Mouse (Mus musculus) intestine, embryonic 14.5 days (tissue): ENCODE data around the gene Synj2. TPM values are rescaled to one million over a fixed set of nuclear protein-coding genes. Genes with fewer than 3 reads are reported as not detected.

ENCODE experiments used
- ATAC-seq: fragments of 200-750 bp; cut with Nextera tagmentation; replicated peaks from 2 replicates; pipeline ENCODE4 v1.8.0; 2017; ENCODE audit warnings: low read depth, moderate number of reproducible peaks, moderate TSS enrichment, moderate library complexity; ENCODE audit not compliant: low FRiP score, low TSS enrichment
- DNase-seq: peaks from one replicate; pipeline ENCODE4 v3.0.0-alpha.2; 2018; ENCODE audit warnings: low spot score
- H3K27ac ChIP-seq: fragments of 300-500 bp; sonication (generic); 2 replicates; pipeline ENCODE4 v1.5.1; 2014; ENCODE audit warnings: low read depth, mild to moderate bottlenecking, control low read depth
- H3K27me3 ChIP-seq: fragments of 300-500 bp; sonication (generic); replicated peaks from 2 replicates; pipeline ENCODE4 v1.6.1; 2014; ENCODE audit warnings: low read length, control low read depth; ENCODE audit not compliant: control insufficient read depth, insufficient read depth
- H3K36me3 ChIP-seq: fragments of 300-500 bp; sonication (generic); 2 replicates; pipeline ENCODE4 v1.6.1; 2014; ENCODE audit warnings: low read length, control low read depth; ENCODE audit not compliant: control insufficient read depth, insufficient read depth
- H3K4me1 ChIP-seq: fragments of 300-500 bp; sonication (generic); replicated peaks from 2 replicates; pipeline ENCODE4 v1.6.1; 2014; ENCODE audit warnings: low read length, control low read depth, mixed read lengths; ENCODE audit not compliant: control insufficient read depth, insufficient read depth
- H3K4me2 ChIP-seq: fragments of 300-500 bp; sonication (generic); 2 replicates; pipeline ENCODE4 v1.6.1; 2014; ENCODE audit warnings: low read length
- H3K4me3 ChIP-seq: fragments of 300-500 bp; sonication (generic); 2 replicates; pipeline ENCODE4 v1.5.1; 2014; ENCODE audit warnings: low read depth, low read length, control low read depth, mixed read lengths
- H3K9ac ChIP-seq: fragments of 300-500 bp; sonication (generic); 2 replicates; pipeline ENCODE4 v1.6.1; 2014; ENCODE audit warnings: mild to moderate bottlenecking, low read length
- H3K9me3 ChIP-seq: fragments of 300-500 bp; sonication (generic); 2 replicates; pipeline ENCODE4 v1.6.1; 2016; ENCODE audit warnings: low read length, control low read depth; ENCODE audit not compliant: control insufficient read depth
- WGBS: fragments of 180-500 bp; shearing (Covaris S2); extraction: QIAGEN DNeasy Blood & Tissue Kit; methylation state at CpG from one replicate; pipeline ENCODE4 v1.1.7; 2014; 5-methylcytosine and 5-hydroxymethylcytosine counted together
- polyA plus RNA-seq: library from polyadenylated mRNA; unstranded; fragments of >200 nt; fragmentation: Nextera tagmentation; extraction: Ambion mirVana; gene quantifications from 2 replicates; pipeline ENCODE4 v1.2.1, GENCODE M21; 2014

The Synj2 gene
- polyA plus RNA-seq, 1 experiment from 2014 or later = 9.0 TPM

- no peak overlapping the region for H3K9ac ChIP-seq
- H3K36me3 ChIP-seq = peaks cover 53% of the 10 kb centered on the region
- 90% methylated on average over 11 of the region's 11 CpGs for WGBS
- DNase-seq (no peak), ATAC-seq (no peak)
- no peak overlapping the region for H3K4me3 ChIP-seq
- no peak overlapping the region for H3K4me2 ChIP-seq
- H3K27me3 ChIP-seq = no peaks in the 10 kb centered on the region
- no peak overlapping the region for H3K27ac ChIP-seq
- no peaks in the 10 kb centered on the region for H3K4me1 ChIP-seq
- H3K9me3 ChIP-seq = no peaks in the 10 kb centered on the region
Observed at GRCm38 (mm10) chr17:6036872-6037271, 95.8 kb downstream of the Synj2 start.

GRCm38 (mm10) chr17:6037507-6037906 lies 96.4 kb downstream of the Synj2 start:
- Histone ChIP-seq H3K9me3 (no peaks in the 10 kb centered on the region), H3K4me1 (no peaks in the 10 kb centered on the region), H3K27ac (no peak overlapping the region), H3K4me2 (no peak overlapping the region), H3K36me3 (peaks cover 59% of the 10 kb centered on the region), H3K27me3 (no peaks in the 10 kb centered on the region), H3K9ac (no peak overlapping the region), H3K4me3 (no peak overlapping the region)
- no peak for DNase-seq
- no peak for ATAC-seq
- WGBS = 86% methylated on average over 10 of the region's 10 CpGs

GRCm38 (mm10) chr17:6052801-6053200 lies 111.7 kb downstream of the Synj2 start:
- no peak overlapping the region for H3K9ac ChIP-seq
- ATAC-seq = no peak
- 82% methylated on average over 4 of the region's 4 CpGs for WGBS

GRCm38 (mm10) chr17:6054934-6055355 lies 113.9 kb downstream of the Synj2 start:
- H3K9me3 ChIP-seq = no peaks in the 10 kb centered on the region
- ATAC-seq = no peak
- peaks cover 18% of the 10 kb centered on the region; the same call in 1 of the 2 replicates for H3K36me3 ChIP-seq
- no peak overlapping the region for H3K4me3 ChIP-seq
- WGBS = 23% methylated on average over 5 of the region's 5 CpGs
- no peak overlapping the region for H3K27ac ChIP-seq
- H3K4me1 ChIP-seq = no peaks in the 10 kb centered on the region
- H3K27me3 ChIP-seq = no peaks in the 10 kb centered on the region
- peak; percentile 85 for DNase-seq
- H3K9ac ChIP-seq = no peak overlapping the region
- no peak overlapping the region for H3K4me2 ChIP-seq

More at GRCm38 (mm10) chr17:6052801-6053200, 111.7 kb downstream of the Synj2 start:
- no peaks in the 10 kb centered on the region for H3K4me1 ChIP-seq
- no peak overlapping the region for H3K4me3 ChIP-seq
- no peak overlapping the region for H3K27ac ChIP-seq
- no peaks in the 10 kb centered on the region for H3K27me3 ChIP-seq
- no peak for DNase-seq
- H3K36me3 ChIP-seq = peaks cover 19% of the 10 kb centered on the region; the same call in 1 of the 2 replicates
- H3K4me2 ChIP-seq = no peak overlapping the region
- H3K9me3 ChIP-seq = no peaks in the 10 kb centered on the region

- H3K27ac ChIP-seq = no peak overlapping the region
- no peaks in the 10 kb centered on the region for H3K27me3 ChIP-seq
- H3K9me3 ChIP-seq = no peaks in the 10 kb centered on the region
- H3K9ac ChIP-seq = no peak overlapping the region
- H3K4me1 ChIP-seq = no peaks in the 10 kb centered on the region
- no peak overlapping the region for H3K4me2 ChIP-seq
- H3K4me3 ChIP-seq = no peak overlapping the region
- DNase-seq (no peak), ATAC-seq (no peak)
- H3K36me3 ChIP-seq = peaks cover 14% of the 10 kb centered on the region
- WGBS = 79% methylated on average over 8 of the region's 8 CpGs
Observed at GRCm38 (mm10) chr17:6062793-6063192, 121.7 kb downstream of the Synj2 start.

- DNase-seq = no peak
- Histone ChIP-seq H3K27me3 (no peaks in the 10 kb centered on the region), H3K9me3 (no peaks in the 10 kb centered on the region), H3K4me1 (no peaks in the 10 kb centered on the region), H3K4me3 (no peak overlapping the region), H3K4me2 (no peak overlapping the region), H3K9ac (no peak overlapping the region), H3K27ac (no peak overlapping the region), H3K36me3 (peaks cover 14% of the 10 kb centered on the region)
- ATAC-seq = no peak
- WGBS = 94% methylated on average over 5 of the region's 5 CpGs
Observed at GRCm38 (mm10) chr17:6063532-6063931, 122.5 kb downstream of the Synj2 start.

GRCm38 (mm10) chr17:6066021-6066420 lies 124.9 kb downstream of the Synj2 start:
- WGBS = 88% methylated on average over 2 of the region's 2 CpGs
- Histone ChIP-seq H3K4me1 (no peaks in the 10 kb centered on the region), H3K9me3 (no peaks in the 10 kb centered on the region), H3K27me3 (no peaks in the 10 kb centered on the region), H3K36me3 (peaks cover 19% of the 10 kb centered on the region), H3K9ac (no peak overlapping the region), H3K4me2 (no peak overlapping the region), H3K27ac (no peak overlapping the region), H3K4me3 (no peak overlapping the region)
- DNase-seq (no peak), ATAC-seq (no peak)

GRCm38 (mm10) chr17:6067613-6068012 lies 126.5 kb downstream of the Synj2 start:
- WGBS = 92% methylated on average over 7 of the region's 7 CpGs

GRCm38 (mm10) chr17:6069866-6070265 lies 128.8 kb downstream of the Synj2 start:
- Histone ChIP-seq H3K4me3 (no peak overlapping the region), H3K27ac (no peak overlapping the region), H3K27me3 (no peaks in the 10 kb centered on the region), H3K4me2 (no peak overlapping the region), H3K9ac (no peak overlapping the region), H3K4me1 (no peaks in the 10 kb centered on the region), H3K36me3 (peaks cover 31% of the 10 kb centered on the region), H3K9me3 (no peaks in the 10 kb centered on the region)
- no peak for DNase-seq
- no peak for ATAC-seq
- WGBS = 86% methylated on average over 6 of the region's 6 CpGs

More at GRCm38 (mm10) chr17:6067613-6068012, 126.5 kb downstream of the Synj2 start:
- no peaks in the 10 kb centered on the region for H3K4me1 ChIP-seq
- ATAC-seq (no peak), DNase-seq (no peak)
- H3K9me3 ChIP-seq = no peaks in the 10 kb centered on the region
- peaks cover 31% of the 10 kb centered on the region for H3K36me3 ChIP-seq
- no peaks in the 10 kb centered on the region for H3K27me3 ChIP-seq
- no peak overlapping the region for H3K4me3 ChIP-seq
- H3K9ac ChIP-seq = no peak overlapping the region
- no peak overlapping the region for H3K27ac ChIP-seq
- no peak overlapping the region for H3K4me2 ChIP-seq
